Mouse (Mus musculus) activated CD4-positive, CD25-positive, alpha-beta regulatory T cell (primary cell): ENCODE results near the gene Epx. TPM values are rescaled to one million over a fixed set of nuclear protein-coding genes. Genes with fewer than 3 reads are reported as not detected.

Source experiments
- polyA plus RNA-seq, 2 experiments: library from polyadenylated mRNA; unstranded; fragments of 100-300 nt; shearing (Covaris generic); gene quantifications; one replicate each; pipeline ENCODE4 v1.2.1; 2017

The Epx gene
- under 1 TPM in 1 of 2 experiments, not detected in 1; 0.87 TPM for polyA plus RNA-seq

GRCm38 (mm10) chr11:87875436-87875835, at the start of gene Epx:
TSS of gene Epx (minus strand) at chr11:87875536.

GRCm38 (mm10) chr11:87920966-87921365, 45.6 kb upstream of the Epx start, which contains the start of gene Olfr464:
TSS of gene Olfr464 (minus strand) at chr11:87920967.

DNA sequence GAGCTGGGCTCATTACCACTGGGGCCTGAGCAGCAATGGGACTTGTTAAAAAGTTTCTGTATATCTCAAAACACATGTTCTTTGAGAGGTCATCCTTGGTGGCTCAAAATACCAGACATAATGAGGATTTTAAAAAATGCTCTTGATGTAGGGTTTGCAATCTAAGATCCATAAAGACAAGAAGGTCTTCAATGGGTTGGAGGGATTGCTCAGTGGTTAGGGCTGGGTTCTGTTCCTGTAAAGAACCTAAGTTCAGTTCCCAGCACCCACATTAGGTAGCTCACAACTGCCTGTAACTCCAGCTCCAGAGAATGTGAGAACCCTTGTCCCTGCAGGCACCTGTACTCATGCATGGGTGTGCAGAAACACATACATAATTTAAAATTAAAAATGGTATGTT, 22.0 kb upstream of the Epx start, which contains the start of gene Olfr463:
Gene Olfr463, minus strand, starts transcription at position 101 of the 400 bp plus-strand sequence.

DNA sequence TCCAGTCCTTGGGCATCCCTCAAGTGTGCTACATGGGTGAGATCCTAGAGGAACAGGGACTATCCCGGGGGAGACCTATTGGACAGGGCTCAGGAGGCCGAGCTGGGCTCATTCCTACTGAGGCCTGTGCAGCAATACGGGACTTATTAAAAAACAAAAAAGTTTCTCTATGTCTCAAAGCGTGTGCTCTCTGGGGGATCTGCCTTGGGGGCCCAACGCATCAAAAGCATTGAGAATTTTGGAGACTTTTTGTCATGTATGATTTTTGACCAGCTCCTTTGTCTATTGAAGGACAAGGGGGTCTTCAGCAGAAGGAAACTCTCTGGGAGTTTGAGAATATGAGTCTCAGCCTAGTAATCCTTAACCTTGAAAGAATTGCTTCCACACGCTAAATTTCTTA, 16.8 kb upstream of the Epx start, which contains the start of gene Olfr462:
Gene Olfr462, minus strand, starts transcription at position 101 of the 400 bp plus-strand sequence.

DNA sequence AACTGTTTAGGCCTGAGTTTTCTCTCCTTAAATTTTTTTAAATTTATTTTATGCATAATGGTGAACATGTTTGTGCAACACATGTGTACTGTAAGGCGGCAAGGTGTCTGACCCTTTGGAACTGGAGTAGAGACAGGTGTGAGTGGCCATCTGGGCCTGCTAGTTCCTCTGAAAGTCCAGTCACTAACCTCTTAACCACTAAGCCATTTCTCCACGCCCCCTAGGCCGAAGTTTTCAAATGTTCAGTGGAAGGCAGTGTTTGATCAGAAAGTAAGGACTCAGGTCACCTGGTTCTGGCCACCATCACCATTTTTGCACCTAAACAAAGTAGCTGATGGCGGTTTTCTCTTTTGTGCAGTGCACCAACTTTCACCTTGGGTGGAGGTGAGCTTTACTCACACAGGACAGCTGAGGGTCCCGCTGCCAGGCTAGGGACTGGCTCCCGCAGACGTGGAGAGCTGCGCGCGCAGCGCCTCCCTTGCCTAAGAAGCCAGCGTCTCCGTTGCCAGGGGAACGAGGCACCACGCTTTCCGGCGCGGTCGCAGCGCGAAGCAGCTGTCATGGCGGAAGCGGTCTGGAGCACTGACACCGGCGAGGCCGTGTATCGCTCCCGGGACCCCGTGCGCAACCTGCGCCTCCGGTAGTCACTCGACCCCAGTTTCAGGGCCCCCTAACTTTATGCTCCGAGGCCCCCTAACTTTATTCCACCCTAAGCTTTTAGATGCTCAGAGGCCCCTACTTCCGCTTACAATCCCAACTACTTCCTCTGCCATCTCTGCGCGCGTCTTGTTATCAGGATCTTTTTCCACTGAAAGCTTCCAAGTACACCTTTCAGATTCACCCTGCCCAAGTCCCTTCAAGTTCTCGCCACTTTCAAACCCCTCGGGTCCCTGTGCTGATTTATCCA, 22.4 kb downstream of the Epx start, which contains the start of gene Mks1:
Gene Mks1, plus strand, starts transcription at position 526 of the 907 bp plus-strand sequence.

DNA sequence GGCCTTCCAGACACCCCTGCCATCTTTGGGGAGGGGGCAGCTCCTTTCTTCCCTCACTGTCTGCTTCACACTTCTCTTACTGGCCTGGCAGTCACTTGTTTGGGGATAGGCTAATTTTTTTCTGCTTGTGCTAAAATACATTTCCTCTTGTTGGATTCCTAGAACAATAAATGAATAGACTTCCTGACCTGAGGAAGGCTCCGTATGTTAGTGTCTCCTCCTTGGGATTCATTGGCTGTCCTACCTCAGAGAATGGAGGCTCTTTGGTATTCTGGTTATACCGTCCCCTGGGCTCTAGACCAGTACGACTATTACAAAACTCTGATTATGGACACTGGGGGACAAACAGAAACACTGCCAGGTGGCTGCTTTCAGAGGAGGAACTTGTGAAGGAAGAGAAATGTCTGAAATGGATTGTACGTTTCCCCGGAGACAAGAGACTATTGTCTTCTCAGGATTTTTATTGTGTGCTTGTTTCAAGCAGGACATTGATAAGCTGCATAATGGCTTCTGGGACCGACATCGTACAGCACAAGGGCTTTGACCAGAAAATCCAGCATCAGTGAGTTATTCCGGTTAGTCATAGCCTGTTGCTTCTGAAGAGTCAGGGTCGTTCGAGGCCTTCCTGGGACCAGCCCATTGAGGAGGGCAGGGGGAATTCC, 47.0 kb downstream of the Epx start, which contains the start of gene Lpo:
Gene Lpo, minus strand, starts transcription at position 51 of the 662 bp plus-strand sequence.

Other genes with a start within 250 kb of the Epx start
- gene Rnf43, start 212.8 kb downstream of the Epx start, polyA plus RNA-seq, result 10 to 100 TPM; 29.4 to 32.4 TPM
- 100 to 1,000 TPM; 432 to 452 TPM for gene Supt4a, start 138.0 kb downstream of the Epx start, polyA plus RNA-seq
- 1 to 10 TPM; 4.0 to 5.3 TPM for gene Tspoap1, start 115.0 kb downstream of the Epx start, polyA plus RNA-seq
- gene Mpo, start 82.0 kb downstream of the Epx start, polyA plus RNA-seq, result under 1 TPM in 1 of 2 experiments, not detected in 1; 0.39 TPM
- under 1 TPM in 1 of 2 experiments, not detected in 1; 0.38 TPM for gene Lpo, start 47.2 kb downstream of the Epx start, polyA plus RNA-seq
- 10 to 100 TPM in 1 of 2 experiments, 1 to 10 TPM in 1; 6.7 to 10.7 TPM for gene Mks1, start 22.3 kb downstream of the Epx start, polyA plus RNA-seq
- under 1 TPM in 1 of 2 experiments, not detected in 1; 0.04 TPM for gene Olfr462, start 16.7 kb upstream of the Epx start, polyA plus RNA-seq
- gene Olfr463, start 21.9 kb upstream of the Epx start, polyA plus RNA-seq, result under 1 TPM in 1 of 2 experiments, not detected in 1; 0.34 TPM
- not detected for gene Olfr464, start 45.4 kb upstream of the Epx start, polyA plus RNA-seq
- 10 to 100 TPM; 15.7 to 18.4 TPM for gene Dynll2, start 112.0 kb upstream of the Epx start, polyA plus RNA-seq
- gene Srsf1, start 171.8 kb upstream of the Epx start, polyA plus RNA-seq, result 100 to 1,000 TPM; 245 to 271 TPM
- 10 to 100 TPM; 37.1 to 40.2 TPM for gene Vezf1, start 192.7 kb upstream of the Epx start, polyA plus RNA-seq
- 1 to 10 TPM; 5.4 to 6.7 TPM for gene Cuedc1, start 222.5 kb upstream of the Epx start, polyA plus RNA-seq